Mouse (Mus musculus): ENCODE measurements around the gene Olfr196. TPM values are rescaled to one million over a fixed set of nuclear protein-coding genes. Genes with fewer than 3 reads are reported as not detected.
"Not testable (repeated sequence)": the region's sequence is repeated elsewhere in the genome, so short reads cannot be mapped to it uniquely, and the experiment has no call there.

The Olfr196 gene
- not detected for total RNA-seq (2021)

GRCm38 (mm10) chr16:59170354-59170753, at the start of gene Olfr196:
Gene Olfr196, minus strand, starts transcription at chr16:59170454.
- intact Hi-C loops (cut with DNase I), result no loop called here
- DNase-seq, result no peak

DNA sequence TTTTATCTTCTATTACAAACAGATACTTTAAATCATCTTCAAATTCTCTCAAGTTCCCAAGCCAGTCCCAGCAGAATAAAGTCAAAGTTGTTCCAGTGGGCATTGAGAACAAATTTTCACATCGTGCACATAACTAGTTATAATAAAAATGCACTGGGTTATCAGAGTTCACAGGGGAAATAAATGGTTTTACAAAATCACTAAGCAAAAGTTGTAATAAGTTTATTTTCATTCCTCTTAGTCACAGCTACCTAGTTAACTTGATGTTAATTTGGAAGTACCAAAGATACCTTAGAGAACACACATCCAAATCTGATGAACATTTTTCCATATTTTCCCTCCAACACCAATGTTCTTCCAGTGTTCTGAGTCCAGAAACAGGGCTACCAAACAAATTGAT, 49.4 kb upstream of the Olfr196 start, which contains the start of gene Olfr199:
TSS of gene Olfr199 (minus strand) at position 101 of the 400 bp plus-strand sequence.
- intact Hi-C loops (cut with DNase I); DNase-seq: not testable (repeated sequence)

DNA sequence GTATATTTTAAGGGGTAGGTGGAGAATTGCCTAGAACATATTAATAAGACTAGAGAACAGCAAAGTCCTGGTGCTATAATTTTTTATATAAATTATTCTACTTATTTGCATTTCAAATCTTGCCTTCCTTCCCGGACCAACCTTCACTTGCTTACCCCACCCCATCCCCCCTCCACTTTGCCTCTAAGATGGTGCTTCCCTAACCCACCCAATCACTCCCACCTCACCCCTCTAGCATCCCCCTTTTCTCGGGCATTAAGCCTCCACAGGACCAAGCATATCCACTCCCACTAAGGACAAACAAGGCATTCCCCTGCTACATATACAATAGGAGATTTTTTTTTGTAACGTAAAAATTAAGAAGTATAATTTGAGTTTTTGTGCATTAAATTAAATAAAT, 47.6 kb upstream of the Olfr196 start:
- DNase-seq; intact Hi-C loops (cut with DNase I): not testable (repeated sequence)

- DNase-seq; intact Hi-C loops (cut with DNase I): not testable (repeated sequence)
These were observed 33.2 kb upstream of the Olfr196 start, which contains the start of gene Olfr198 for GRCm38 (mm10) chr16:59203433-59203832. Gene Olfr198, minus strand, starts transcription at chr16:59203533.

DNA sequence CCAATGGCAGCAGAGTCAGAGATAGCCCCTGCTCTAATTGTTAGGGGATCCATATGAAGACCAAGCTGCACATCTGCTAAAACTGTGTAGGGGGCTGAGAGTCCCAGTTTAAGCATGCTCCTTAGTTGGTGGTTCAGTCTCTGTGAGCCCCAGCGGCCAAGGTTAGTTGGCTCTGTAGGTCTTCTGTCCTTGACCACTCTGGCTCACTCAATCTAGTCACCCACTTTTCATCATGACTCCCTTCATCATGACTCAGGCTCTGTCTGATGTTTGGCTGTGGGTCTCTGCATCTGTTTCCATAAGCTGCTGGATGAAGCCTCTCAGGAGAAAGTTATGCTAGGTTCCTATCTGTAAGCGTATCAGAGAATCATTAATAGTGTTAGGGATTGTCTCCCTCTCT, 18.3 kb downstream of the Olfr196 start:
- intact Hi-C loops (cut with DNase I), result no loop called here
- no peak for DNase-seq

DNA sequence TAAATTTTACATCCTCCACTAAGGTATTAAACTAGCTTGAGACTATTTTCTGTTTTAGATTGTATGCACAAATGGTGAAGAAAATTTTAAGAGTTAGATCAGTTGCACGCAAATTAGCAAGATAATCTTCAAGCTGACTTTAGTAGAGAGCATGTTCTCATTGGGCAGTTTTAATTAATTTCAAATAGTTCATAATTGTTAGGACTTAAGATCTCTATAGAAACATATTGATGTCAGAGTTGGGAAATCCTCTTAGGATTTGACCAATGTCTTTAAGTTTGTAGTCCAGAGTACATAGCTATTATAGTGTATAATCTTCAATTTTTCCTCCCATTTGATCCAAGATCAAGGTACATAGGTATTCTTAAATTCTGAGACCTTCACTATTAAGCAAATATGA, 23.5 kb downstream of the Olfr196 start, which contains the start of gene Olfr195:
TSS of gene Olfr195 (plus strand) at position 301 of the 400 bp plus-strand sequence.
- intact Hi-C loops (cut with DNase I), result no loop called here
- DNase-seq, result no peak

- DNase-seq, result no peak
- intact Hi-C loops (cut with DNase I), result no loop called here
These were observed 29.1 kb downstream of the Olfr196 start for GRCm38 (mm10) chr16:59141105-59141504.

- intact Hi-C loops (cut with DNase I), result no loop called here
- no peak for DNase-seq
These were observed 39.5 kb downstream of the Olfr196 start for GRCm38 (mm10) chr16:59130740-59131139.

DNA sequence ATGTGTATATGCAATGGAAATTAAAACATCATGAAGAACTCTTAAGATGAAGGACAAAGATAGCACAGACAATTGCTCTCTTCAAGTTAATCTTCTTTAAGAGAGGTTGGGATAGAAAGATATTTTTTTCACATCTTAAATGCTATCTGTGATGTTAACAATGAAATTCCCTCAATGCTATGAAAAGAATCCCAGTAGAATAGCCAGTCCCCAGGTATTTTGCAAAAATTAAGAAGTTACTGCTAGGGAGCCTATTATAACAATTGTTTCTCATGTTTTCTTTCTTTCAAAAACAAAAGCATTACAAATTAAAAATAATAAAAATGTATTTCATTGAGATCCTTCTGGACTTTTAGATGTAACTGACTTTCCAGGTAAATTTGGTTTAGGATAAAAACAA, 49.3 kb downstream of the Olfr196 start, which contains the start of gene Olfr194:
TSS of gene Olfr194 (minus strand) at position 101 of the 400 bp plus-strand sequence.
- intact Hi-C loops (cut with DNase I), result no loop called here
- DNase-seq, result no peak

Other genes starting within 250 kb of the Olfr196 start
- gene Olfr181, start 241.7 kb downstream of the Olfr196 start, total RNA-seq (2021), result not detected
- not detected for gene Olfr180, start 241.1 kb downstream of the Olfr196 start, total RNA-seq (2021)
- gene Olfr183, start 175.1 kb downstream of the Olfr196 start, total RNA-seq (2021), result not detected
- not detected for gene Olfr186, start 140.2 kb downstream of the Olfr196 start, total RNA-seq (2021)
- gene Olfr187, start 130.7 kb downstream of the Olfr196 start, total RNA-seq (2021), result not detected
- not detected for gene Olfr190, start 92.4 kb downstream of the Olfr196 start, total RNA-seq (2021)
- not detected for gene Olfr191, start 80.6 kb downstream of the Olfr196 start, total RNA-seq (2021)
- not detected for gene Olfr193, start 58.6 kb downstream of the Olfr196 start, total RNA-seq (2021)
- gene Olfr194, start 49.4 kb downstream of the Olfr196 start, total RNA-seq (2021), result not detected
- gene Olfr195, start 23.4 kb downstream of the Olfr196 start, total RNA-seq (2021), result not detected
- not detected for gene Olfr198, start 33.1 kb upstream of the Olfr196 start, total RNA-seq (2021)
- gene Olfr199, start 49.3 kb upstream of the Olfr196 start, total RNA-seq (2021), result not detected
- not detected for gene Olfr201, start 102.2 kb upstream of the Olfr196 start, total RNA-seq (2021)
- gene Olfr202, start 116.3 kb upstream of the Olfr196 start, total RNA-seq (2021), result not detected
- gene Olfr203, start 128.4 kb upstream of the Olfr196 start, total RNA-seq (2021), result not detected
- not detected for gene Olfr204, start 147.8 kb upstream of the Olfr196 start, total RNA-seq (2021)
- not detected for gene Olfr205, start 160.7 kb upstream of the Olfr196 start, total RNA-seq (2021)
- not detected for gene Olfr206, start 178.8 kb upstream of the Olfr196 start, total RNA-seq (2021)
- gene Olfr209, start 193.5 kb upstream of the Olfr196 start, total RNA-seq (2021), result not detected
- gene Gabrr3, start 236.9 kb upstream of the Olfr196 start, total RNA-seq (2021), result not detected

Measured in heart, postnatal 10 days (tissue).